Mouse (Mus musculus) MEL (cell line): ENCODE results near the gene Mmel1. TPM values are rescaled to one million over a fixed set of nuclear protein-coding genes. Genes with fewer than 3 reads are reported as not detected.

Source experiments
- DNase-seq: peaks from one replicate; pipeline ENCODE4 v3.0.0; 2011; ENCODE audit warnings: low read depth, low spot score
- H3K27ac ChIP-seq: 2 replicates; pipeline ENCODE4 v1.5.1; 2012; ENCODE audit warnings: low read depth, mild to moderate bottlenecking, control low read depth, low read length, moderate library complexity; ENCODE audit not compliant: control insufficient read depth
- H3K27me3 ChIP-seq, 2 experiments: fragments of 150-350 bp in 1 of 2; sonication (generic) in 1 of 2; 2 replicates each; pipeline ENCODE4 v1.6.1; 2012; ENCODE audit warnings: low read length in 2 of 2, mild to moderate bottlenecking in 2 of 2, improper control_type of control experiment in 1 of 2, moderate library complexity in 1 of 2; ENCODE audit not compliant: insufficient read depth in 2 of 2, control insufficient read depth in 1 of 2
- H3K36me3 ChIP-seq, 2 experiments: 2 replicates each; pipeline ENCODE4 v1.6.1; 2012 to 2014; ENCODE audit warnings: low read length in 2 of 2, improper control_type of control experiment in 1 of 2, inconsistent platforms in 1 of 2, mild to moderate bottlenecking in 1 of 2; ENCODE audit not compliant: insufficient read depth in 2 of 2, control insufficient read depth in 1 of 2
- H3K4me1 ChIP-seq, 2 experiments: fragments of 150-350 bp in 1 of 2; sonication (generic) in 1 of 2; 2 replicates each; pipeline ENCODE4 v1.6.1; 2012; ENCODE audit warnings: low read length in 2 of 2, improper control_type of control experiment in 1 of 2, mild to moderate bottlenecking in 1 of 2; ENCODE audit not compliant: insufficient read depth in 2 of 2, control insufficient read depth in 1 of 2
- H3K4me3 ChIP-seq, 2 experiments: fragments of 150-350 bp in 1 of 2; sonication (generic) in 1 of 2; 2 replicates each; pipeline ENCODE4 v1.5.1; 2012; ENCODE audit warnings: low read depth in 2 of 2, low read length in 2 of 2, mild to moderate bottlenecking in 2 of 2, moderate library complexity in 2 of 2, control low read depth in 1 of 2, improper control_type of control experiment in 1 of 2; ENCODE audit not compliant: control insufficient read depth in 1 of 2, insufficient read depth in 1 of 2
- H3K79me2 ChIP-seq: 2 replicates; pipeline ENCODE4 v1.6.1; 2012; ENCODE audit warnings: mild to moderate bottlenecking, low read length, moderate library complexity; ENCODE audit not compliant: control insufficient read depth, poor library complexity, insufficient read depth
- H3K9ac ChIP-seq: 2 replicates; pipeline ENCODE4 v1.6.1; 2012; ENCODE audit warnings: low read depth, mild to moderate bottlenecking, control low read depth, low read length, moderate library complexity; ENCODE audit not compliant: control insufficient read depth, poor library complexity, severe bottlenecking
- H3K9me3 ChIP-seq: fragments of 150-350 bp; sonication (generic); replicated peaks from 2 replicates; pipeline ENCODE4 v1.6.1; 2012; ENCODE audit warnings: mild to moderate bottlenecking, low read length, improper control_type of control experiment, moderate library complexity; ENCODE audit not compliant: insufficient read depth
- CHD2 ChIP-seq: IDR thresholded peaks from 2 replicates; pipeline ENCODE4 v1.6.1; 2011; ENCODE audit warnings: low read length, improper control_type of control experiment
- CTCF ChIP-seq, 3 experiments: IDR thresholded peaks in 2 of 3; conservative IDR thresholded peaks in 1 of 3; 2 replicates each; pipeline ENCODE4 v1.5.1; 2011 to 2012; ENCODE audit warnings: low read length in 3 of 3, low read depth in 2 of 3, mild to moderate bottlenecking in 2 of 3, improper control_type of control experiment in 1 of 3, inconsistent platforms in 1 of 3, mixed read lengths in 1 of 3, moderate library complexity in 1 of 3; ENCODE audit not compliant: control insufficient read depth in 1 of 3, insufficient read depth in 1 of 3, poor library complexity in 1 of 3, severe bottlenecking in 1 of 3
- E2F4 ChIP-seq: IDR thresholded peaks from 2 replicates; pipeline ENCODE4 v1.6.1; 2011; ENCODE audit warnings: low read depth, low read length, improper control_type of control experiment, borderline replicate concordance
- ELF1 ChIP-seq: IDR thresholded peaks from 2 replicates; pipeline ENCODE4 v1.6.1; 2014; ENCODE audit warnings: low read depth, mild to moderate bottlenecking, inconsistent platforms, low read length, improper control_type of control experiment, moderate library complexity
- GABPA ChIP-seq: IDR thresholded peaks from 2 replicates; pipeline ENCODE4 v1.6.1; 2012; ENCODE audit warnings: low read depth, mild to moderate bottlenecking, inconsistent platforms, low read length, improper control_type of control experiment, moderate library complexity
- JUND ChIP-seq: IDR thresholded peaks from 2 replicates; pipeline ENCODE4 v1.6.1; 2011; ENCODE audit warnings: low read depth, mild to moderate bottlenecking, improper control_type of control experiment, low read length
- MAFK ChIP-seq: IDR thresholded peaks from 2 replicates; pipeline ENCODE4 v1.6.1; 2011; ENCODE audit warnings: low read depth, mild to moderate bottlenecking, low read length, improper control_type of control experiment, borderline replicate concordance
- MAZ ChIP-seq: IDR thresholded peaks from 2 replicates; pipeline ENCODE4 v1.6.1; 2012; ENCODE audit warnings: low read depth, mild to moderate bottlenecking, inconsistent platforms, low read length, improper control_type of control experiment
- MYB ChIP-seq: IDR thresholded peaks from 2 replicates; pipeline ENCODE4 v1.6.1; 2011; ENCODE audit warnings: mild to moderate bottlenecking, low read depth, low read length, improper control_type of control experiment
- POLR2A ChIP-seq, 2 experiments: IDR thresholded peaks; 2 replicates each; pipeline ENCODE4 v1.6.1; 2011 to 2012; ENCODE audit warnings: low read length in 2 of 2, mild to moderate bottlenecking in 2 of 2, control low read depth in 1 of 2, improper control_type of control experiment in 1 of 2, low read depth in 1 of 2, moderate library complexity in 1 of 2; ENCODE audit not compliant: control insufficient read depth in 1 of 2, insufficient read depth in 1 of 2, poor library complexity in 1 of 2
- POLR2AphosphoS2 ChIP-seq: IDR thresholded peaks from 2 replicates; pipeline ENCODE4 v1.6.1; 2011; ENCODE audit warnings: low read length, improper control_type of control experiment
- RCOR1 ChIP-seq: IDR thresholded peaks from 2 replicates; pipeline ENCODE4 v1.6.1; 2012; ENCODE audit warnings: low read depth, mild to moderate bottlenecking, inconsistent platforms, low read length, improper control_type of control experiment
- SMC3 ChIP-seq: IDR thresholded peaks from 2 replicates; pipeline ENCODE4 v1.6.1; 2011; ENCODE audit warnings: low read depth, low read length, improper control_type of control experiment
- UBTF ChIP-seq: IDR thresholded peaks from 2 replicates; pipeline ENCODE4 v1.6.1; 2012; ENCODE audit warnings: low read depth, mild to moderate bottlenecking, inconsistent platforms, low read length, improper control_type of control experiment, moderate library complexity, borderline replicate concordance; ENCODE audit not compliant: insufficient read depth
- USF1 ChIP-seq: IDR thresholded peaks from 2 replicates; pipeline ENCODE4 v1.6.1; 2014; ENCODE audit warnings: low read depth, mild to moderate bottlenecking, inconsistent platforms, low read length, improper control_type of control experiment, moderate library complexity
- USF2 ChIP-seq, 2 experiments: IDR thresholded peaks; 2 replicates each; pipeline ENCODE4 v1.6.1; 2011 to 2012; ENCODE audit warnings: improper control_type of control experiment in 2 of 2, low read length in 2 of 2, borderline replicate concordance in 1 of 2, inconsistent platforms in 1 of 2, low read depth in 1 of 2, mild to moderate bottlenecking in 1 of 2; ENCODE audit not compliant: insufficient read depth in 1 of 2
- ZC3H11A ChIP-seq: IDR thresholded peaks from 2 replicates; pipeline ENCODE4 v1.6.1; 2012; ENCODE audit warnings: low read depth, mild to moderate bottlenecking, inconsistent platforms, low read length, improper control_type of control experiment
- polyA plus RNA-seq, 2 experiments: library from polyadenylated mRNA; stranded (reverse) in 1 of 2; unstranded in 1 of 2; fragments of >175 nt in 1 of 2; fragments of >200 nt in 1 of 2; gene quantifications; 2 replicates each; pipeline versions ENCODE4 v1.2.1 to v1.2.4; 2012; ENCODE audit warnings: low replicate concordance in 2 of 2, low read depth in 1 of 2; ENCODE audit not compliant: insufficient read length in 2 of 2, insufficient read depth in 1 of 2, missing spikeins in 1 of 2
- total RNA-seq: library from RNA; depleted of rRNA; stranded (reverse); fragments of 300-350 nt; gene quantifications from 2 replicates; pipeline ENCODE4 v1.2.3, GENCODE M21; 2012

Mmel1 gene
- total and polyA plus RNA-seq, 3 experiments = 0.07 to 0.08 TPM; not detected in 1

GRCm38 (mm10) chr4:154864271-154864771 is 5.1 kb upstream of the Mmel1 start (continued):
- TF ChIP-seq MYB (no peak), SMC3 (no peak)

DNA sequence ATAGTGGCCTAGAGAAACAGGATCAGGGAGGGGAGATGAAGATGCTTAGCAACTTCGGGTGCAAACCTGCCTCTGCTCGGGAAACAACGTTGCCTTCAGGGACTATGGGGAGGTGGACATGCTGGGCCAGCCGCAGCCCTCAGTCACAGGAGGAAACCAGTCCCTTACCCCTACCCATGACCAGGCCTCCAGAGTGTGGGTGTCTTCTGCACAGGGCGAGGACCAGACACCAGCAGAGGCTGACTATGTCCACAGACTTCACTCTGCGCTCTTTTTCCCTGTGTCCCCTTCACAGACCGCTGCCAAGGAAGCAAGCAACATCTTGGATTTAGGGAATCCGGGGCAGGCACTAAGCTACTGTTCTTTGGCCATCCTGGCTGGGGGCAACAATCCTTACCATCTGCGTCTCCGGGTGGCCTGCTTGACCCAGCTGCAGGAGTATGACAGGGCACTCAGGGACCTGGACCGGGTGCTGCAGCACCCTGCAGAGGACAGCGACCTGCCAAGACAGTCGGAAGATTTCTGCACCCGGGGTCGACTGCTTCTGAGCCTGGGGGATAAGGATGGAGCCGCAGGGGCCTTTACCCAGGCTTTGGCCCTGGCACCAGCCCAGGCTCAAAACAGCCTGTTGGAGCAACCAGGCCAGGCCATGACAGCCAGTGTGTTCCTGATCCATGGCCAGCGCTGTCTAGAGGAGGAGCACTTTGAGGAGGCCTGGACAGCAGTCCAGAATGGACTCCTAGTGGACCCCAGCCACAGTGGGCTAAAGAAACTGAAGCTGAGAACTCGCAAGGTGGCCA is 4.2 kb upstream of the Mmel1 start:
- H3K79me2 ChIP-seq = no peaks in the 10 kb centered on the region
- H3K4me1 ChIP-seq = peaks cover 0 to 4% of the 10 kb centered on the region in 2 experiments; a peak in 2 of 4 replicates
- no peaks in the 10 kb centered on the region; a peak in 1 of 4 replicates for H3K27me3 ChIP-seq
- no peak for DNase-seq
- no peak overlapping the region for H3K27ac ChIP-seq
- H3K9me3 ChIP-seq = no peaks in the 10 kb centered on the region
- H3K36me3 ChIP-seq = no peaks in the 10 kb centered on the region
- no peak overlapping the region for H3K4me3 ChIP-seq
- H3K9ac ChIP-seq = peak overlapping the region; percentile 46; the same call in 1 of the 2 replicates
- TF ChIP-seq MAZ (no peak), ZC3H11A (no peak), CHD2 (no peak), USF2 (IDR thresholded peaks at IDR 0.05; ENCODE audit: borderline replicate concordance in 1 of 2, insufficient read depth in 1 of 2, low read depth in 1 of 2, low read length in 2 of 2) (no peak), GABPA (no peak), MAFK (no peak), CTCF (IDR thresholded peaks at IDR 0.05 in 2 of 3, conservative IDR thresholded peaks at IDR 0.05 in 1 of 3; ENCODE audit: control insufficient read depth in 1 of 3, insufficient read depth in 1 of 3, low read depth in 2 of 3, low read length in 3 of 3, poor library complexity in 1 of 3, severe bottlenecking in 1 of 3) (no peak), ELF1 (no peak), RCOR1 (no peak)

- Histone ChIP-seq H3K9ac (no peak overlapping the region), H3K79me2 (no peaks in the 10 kb centered on the region), H3K9me3 (no peaks in the 10 kb centered on the region), H3K27ac (no peak overlapping the region), H3K36me3 (no peaks in the 10 kb centered on the region), H3K4me3 (no peak overlapping the region), H3K4me1 (peaks cover 0 to 4% of the 10 kb centered on the region in 2 experiments; a peak in 2 of 4 replicates), H3K27me3 (no peaks in the 10 kb centered on the region; a peak in 1 of 4 replicates)
- DNase-seq = no peak
- TF ChIP-seq UBTF (no peak), ELF1 (no peak), POLR2A (IDR thresholded peaks at IDR 0.05; ENCODE audit: control insufficient read depth in 1 of 2, insufficient read depth in 1 of 2, low read depth in 1 of 2, low read length in 2 of 2, poor library complexity in 1 of 2) (no peak), JUND (no peak), USF2 (IDR thresholded peaks at IDR 0.05; ENCODE audit: borderline replicate concordance in 1 of 2, insufficient read depth in 1 of 2, low read depth in 1 of 2, low read length in 2 of 2) (no peak), POLR2AphosphoS2 (no peak), USF1 (no peak), E2F4 (no peak)
Measured at GRCm38 (mm10) chr4:154866391-154866790, 3.0 kb upstream of the Mmel1 start.
